Mouse (Mus musculus) megakaryocyte-erythroid progenitor cell, adult 5-6 weeks (primary cell): ENCODE data around the gene Vps26c. TPM values are rescaled to one million over a fixed set of nuclear protein-coding genes. Genes with fewer than 3 reads are reported as not detected.

Experiments
- ATAC-seq: replicated peaks from 2 replicates; pipeline ENCODE4 v1.8.0; 2016; ENCODE audit warnings: mild to moderate bottlenecking, inconsistent platforms; ENCODE audit not compliant: severe bottlenecking, poor library complexity, low FRiP score, low TSS enrichment
- total RNA-seq, 2 experiments: library from RNA; stranded (forward) in 1 of 2; stranded (reverse) in 1 of 2; fragments of 200-1000, 215-1000 nt in 1 of 2; fragments of >200 nt in 1 of 2; fragmentation: Nextera tagmentation in 1 of 2; gene quantifications; 2 replicates each; pipeline ENCODE4 v1.2.3; 2014 to 2017

The Vps26c gene
- total RNA-seq, 2 experiments from 2014 or later = 23.1 to 35.5 TPM

DNA sequence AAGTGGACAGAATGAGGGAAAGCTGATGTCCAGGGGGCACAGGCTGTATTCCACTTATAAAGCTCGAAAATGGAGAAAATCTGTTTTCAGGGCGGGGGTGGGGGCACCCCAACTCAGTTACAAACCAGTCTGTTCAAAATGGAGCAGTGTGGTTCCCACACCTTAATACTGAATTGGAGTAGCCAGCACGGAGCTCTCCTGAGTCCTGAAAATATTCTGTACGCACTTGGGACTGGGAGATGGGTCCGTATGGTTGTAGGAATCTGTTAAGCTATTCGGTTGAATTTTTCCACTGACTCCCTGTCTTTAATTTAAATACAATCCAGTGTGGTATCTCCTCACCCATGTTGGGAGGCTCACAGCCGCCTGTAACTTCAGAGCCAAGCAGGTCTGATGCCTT is 28.7 kb upstream of the Vps26c start:
- no peak for ATAC-seq

DNA sequence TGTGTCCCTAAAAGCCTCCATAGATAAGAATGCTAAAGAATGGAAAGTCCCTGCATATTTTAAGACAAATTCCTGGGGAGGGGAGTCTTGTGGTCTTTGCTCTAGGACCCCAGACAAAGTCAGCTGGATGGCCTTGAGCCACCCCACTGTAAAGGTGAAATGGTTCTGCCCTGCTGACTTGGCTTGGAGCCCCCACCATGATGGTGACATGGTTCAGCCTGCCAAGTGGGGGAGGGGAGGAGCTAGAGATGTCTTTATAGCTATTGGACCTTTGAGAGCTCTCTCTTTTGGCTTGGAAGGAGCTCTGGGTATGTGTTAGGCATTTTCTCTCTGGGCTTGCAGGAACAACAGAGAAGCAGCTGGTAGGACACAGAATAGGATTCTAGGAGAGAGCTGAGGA is 25.3 kb upstream of the Vps26c start:
- ATAC-seq = peak; percentile 49

DNA sequence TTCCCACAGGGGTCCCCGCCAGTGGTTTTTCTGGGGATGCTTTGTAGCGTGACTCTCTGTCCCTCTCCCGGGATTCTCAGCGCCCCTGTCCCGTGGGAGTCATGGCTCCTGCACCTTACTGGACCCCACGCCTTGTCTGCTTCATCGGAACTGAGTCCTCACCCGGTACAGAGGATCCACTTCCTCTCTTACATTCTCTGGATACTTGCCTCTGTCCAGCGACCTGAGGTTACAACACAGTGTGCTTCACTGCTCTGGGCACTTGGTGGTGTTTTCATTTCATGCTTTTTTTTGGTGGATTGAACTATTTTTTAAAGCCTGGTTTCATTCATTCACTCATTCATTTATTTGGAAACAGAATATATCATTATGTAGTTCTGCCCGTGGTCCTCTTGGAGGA is 23.2 kb upstream of the Vps26c start:
- no peak for ATAC-seq

DNA sequence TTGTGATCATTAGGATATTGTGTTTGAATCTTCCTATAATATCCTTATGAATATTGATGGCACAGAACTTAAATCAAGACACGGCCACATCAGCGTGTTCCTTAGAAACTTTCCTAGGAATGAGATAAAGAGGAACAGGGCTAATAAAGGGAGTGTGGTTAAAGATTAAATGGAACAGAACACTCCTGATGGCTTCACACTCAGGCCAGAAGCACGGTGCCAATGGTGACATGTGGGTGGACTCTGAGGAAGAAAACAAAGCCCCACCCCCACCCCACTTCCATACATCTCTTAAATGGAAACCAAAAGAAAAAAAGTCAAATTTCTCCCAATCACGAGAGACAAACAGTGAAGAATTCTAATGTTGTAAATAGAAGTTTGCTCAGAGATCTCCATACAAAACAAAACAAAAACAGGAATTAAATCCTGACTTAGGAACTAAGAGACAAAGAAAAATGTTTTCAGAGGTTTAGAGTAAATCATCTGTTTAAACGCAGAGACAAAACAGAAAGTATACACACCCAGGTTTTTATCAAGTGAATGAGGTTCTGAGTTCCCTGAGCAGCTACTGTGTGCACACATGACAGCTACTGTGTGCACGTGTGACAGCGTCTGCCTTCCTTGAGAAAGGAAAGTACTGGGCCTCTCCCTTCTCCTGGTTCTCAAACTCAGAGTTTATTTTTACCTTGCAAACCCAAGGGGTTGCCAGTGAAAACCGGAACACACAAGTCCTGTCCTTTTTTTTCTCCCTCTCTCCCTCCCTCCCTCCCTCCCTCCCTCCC is 19.3 kb upstream of the Vps26c start:
- ATAC-seq = no peak

DNA sequence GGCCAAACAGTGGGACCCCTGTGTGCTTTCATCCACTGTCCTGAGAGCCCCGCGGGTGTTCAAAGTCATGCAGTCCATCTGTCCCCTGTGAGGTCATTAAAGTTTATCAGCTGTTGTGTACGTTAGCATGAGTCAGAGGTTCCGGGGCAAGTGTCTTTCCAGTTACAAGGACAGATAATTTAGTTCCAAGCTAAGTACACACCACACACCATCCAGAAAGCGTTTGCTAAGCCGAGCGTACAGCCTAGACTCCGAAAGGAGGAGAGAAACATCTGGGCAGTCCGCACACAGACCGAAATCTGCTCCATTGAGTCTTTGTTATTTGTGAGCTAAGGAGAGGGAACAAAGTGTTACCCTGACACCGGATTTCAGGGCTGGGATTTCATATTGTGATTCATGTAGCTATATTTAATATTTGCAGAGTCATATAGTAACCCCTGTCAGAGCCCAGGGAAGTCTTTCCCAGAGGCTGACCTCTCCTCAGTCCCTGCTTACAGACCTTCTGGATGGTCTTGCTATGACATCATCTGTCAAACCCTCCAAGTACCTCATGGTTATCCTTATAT is 18.0 kb upstream of the Vps26c start:
- ATAC-seq = no peak

DNA sequence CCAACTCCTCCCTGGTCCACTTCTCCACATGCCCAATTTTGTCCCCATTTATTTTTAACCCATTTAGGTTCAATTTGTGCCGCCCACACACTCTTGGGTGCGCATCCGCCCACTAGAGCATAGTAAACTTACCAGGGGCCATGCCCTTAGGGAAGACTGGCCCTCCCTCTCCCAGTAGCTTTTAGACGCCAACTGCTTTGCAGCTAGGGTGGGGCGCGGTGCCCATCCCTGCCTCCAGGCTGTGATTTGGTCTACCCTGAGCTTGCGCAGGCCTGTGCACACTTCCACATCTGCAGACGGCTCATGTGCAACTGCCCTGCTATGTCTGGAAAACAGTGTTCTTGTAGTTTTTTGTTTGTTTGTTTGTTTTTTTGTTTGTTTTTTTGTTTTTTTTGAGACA is 16.3 kb upstream of the Vps26c start:
- ATAC-seq = no peak

DNA sequence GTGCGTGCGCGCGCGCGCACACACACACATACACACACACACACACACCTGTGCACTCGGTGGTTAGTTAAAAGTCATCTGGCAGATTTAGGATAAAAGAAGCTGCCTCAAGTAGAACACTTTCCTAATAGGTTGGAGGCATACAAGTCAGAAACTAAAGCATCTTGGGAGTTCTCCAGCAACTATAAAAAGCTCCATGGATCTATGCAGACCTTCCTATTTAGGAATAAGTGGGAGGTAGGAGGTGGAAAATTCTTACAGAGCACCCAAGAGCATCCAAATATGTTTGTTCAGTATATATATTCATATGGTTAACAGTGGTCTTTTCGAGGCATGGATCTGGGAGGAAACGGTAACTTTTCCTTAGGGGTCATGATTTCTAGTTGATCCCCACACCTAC is 13.5 kb upstream of the Vps26c start:
- no peak for ATAC-seq

DNA sequence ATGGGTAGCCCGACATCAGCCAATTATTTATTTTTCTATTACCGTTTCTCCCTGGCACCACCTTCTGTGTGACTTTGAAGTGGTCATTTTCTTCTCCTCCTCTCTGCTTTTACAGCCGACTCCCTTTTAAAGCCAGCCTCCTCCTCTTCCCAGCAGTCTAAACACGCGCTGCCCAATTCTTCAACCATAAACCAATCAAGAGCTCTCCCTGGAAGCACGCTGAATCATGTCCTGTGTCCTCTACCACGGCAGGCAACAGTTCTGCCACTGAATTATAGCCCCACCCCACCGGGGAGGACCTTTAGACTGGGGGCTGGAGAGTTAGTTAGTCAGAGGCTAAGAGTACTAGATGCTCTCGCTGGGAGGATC is 10.5 kb upstream of the Vps26c start:
- peak; percentile 82 for ATAC-seq

DNA sequence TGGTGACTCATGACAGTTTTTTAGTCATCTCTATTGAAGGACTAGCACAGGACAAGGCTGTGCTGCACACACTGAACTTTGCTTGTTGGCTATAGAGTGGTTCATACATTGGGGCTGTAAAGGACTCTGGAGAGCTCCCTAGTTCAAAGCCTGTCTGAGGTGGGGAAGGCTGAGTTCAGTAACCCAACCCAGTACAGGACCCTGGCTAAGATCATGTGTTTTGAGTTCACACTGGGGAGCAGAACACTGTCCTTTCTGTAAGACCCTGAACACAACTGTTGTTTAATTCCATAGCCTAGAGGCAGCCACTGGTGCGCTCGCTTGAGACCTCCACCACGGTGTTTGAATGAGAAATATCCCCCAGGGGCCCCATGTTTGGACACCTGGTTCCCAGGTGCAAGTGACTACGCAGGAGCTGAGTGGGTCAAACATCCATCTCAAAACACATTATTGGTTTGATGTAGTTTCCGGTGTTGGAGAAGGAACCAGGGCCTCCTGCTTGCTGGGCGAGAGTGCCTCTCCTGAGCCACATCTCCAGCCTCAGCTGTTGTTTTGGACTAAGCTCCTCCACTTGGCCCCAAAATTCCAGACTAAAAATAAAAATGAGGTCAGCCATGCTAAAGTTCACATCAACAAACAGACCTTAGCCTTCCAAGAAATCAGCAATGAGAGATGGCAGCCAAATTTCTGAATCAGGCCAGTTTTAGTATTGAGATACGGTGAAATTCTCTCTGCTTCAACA is 10.0 kb upstream of the Vps26c start:
- ATAC-seq = no peak

DNA sequence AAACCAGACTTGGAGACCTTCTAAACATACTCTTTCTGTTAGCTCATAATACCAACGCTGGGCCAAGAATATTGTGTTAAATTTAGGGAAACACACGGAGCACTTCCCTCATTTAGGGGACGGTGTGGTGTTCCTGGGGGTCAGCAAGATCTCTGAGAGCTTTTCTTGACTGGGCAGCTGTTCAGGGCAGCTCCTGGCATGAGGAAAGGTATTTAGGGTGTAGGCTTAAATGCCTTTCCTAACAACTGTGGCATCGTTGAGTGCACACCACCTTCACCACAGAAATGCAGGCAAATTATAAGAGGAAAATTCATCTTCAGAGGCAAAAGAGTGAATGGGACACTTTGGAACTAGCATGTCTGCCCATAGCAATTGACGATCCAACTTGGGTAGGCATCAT is 9.1 kb upstream of the Vps26c start:
- no peak for ATAC-seq

DNA sequence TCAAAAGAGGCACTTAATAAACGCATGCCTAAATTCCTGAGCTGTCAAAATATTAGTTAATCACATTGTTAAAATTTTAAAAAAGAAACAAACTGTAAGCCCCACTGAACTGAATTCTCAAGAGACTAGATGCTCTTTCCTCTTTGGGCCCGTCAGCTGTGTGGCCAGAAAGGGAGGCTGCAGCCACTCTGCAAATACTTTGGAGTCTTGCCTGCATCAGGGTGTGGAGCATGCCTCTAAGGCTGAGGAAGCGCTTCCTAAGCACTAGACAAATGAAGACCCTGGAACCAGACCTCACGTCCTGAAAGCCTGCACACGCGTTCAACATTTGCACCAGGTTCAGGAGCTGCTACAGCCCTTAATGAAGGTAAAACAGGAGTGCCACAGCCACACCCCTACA is 7.0 kb upstream of the Vps26c start:
- no peak for ATAC-seq

DNA sequence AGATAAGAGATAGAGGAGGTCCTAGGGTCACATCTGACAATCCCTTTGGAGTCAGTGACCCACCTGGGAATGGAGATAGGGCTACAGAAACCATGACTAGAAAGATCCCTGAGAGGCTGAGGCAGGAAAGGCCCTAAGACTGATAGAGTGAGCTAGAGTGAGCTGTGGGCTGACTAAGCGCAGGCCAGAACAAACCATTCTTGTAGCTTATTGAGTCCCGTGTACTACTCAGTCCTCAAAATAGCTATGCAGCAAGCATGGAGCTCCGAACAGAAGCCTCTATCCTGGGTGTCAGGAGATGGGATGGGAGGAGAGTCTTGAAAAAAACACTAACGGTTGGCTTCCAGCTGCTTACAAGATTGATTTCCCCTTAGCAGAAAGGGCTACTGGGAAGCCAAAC is 4.6 kb upstream of the Vps26c start:
- ATAC-seq = no peak

DNA sequence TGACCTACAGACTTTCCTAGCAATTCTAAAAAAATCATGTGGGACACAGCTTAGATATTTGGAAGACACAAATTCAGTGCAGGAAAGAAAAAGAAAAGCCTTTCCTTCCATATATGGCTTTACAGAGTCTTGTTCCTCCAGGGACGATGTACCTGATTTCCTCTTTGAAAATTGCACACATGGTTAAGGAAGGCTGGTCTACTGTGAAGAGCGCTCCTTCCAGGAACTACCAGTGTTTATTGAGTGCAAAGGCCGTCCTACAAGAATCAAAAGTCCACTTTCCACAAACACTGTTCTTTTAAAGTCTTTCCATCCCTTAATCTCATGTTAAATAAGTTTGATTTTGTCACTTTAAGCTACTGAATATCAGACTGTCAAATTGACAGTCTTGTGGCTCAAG is 916 bp upstream of the Vps26c start:
- no peak for ATAC-seq

DNA sequence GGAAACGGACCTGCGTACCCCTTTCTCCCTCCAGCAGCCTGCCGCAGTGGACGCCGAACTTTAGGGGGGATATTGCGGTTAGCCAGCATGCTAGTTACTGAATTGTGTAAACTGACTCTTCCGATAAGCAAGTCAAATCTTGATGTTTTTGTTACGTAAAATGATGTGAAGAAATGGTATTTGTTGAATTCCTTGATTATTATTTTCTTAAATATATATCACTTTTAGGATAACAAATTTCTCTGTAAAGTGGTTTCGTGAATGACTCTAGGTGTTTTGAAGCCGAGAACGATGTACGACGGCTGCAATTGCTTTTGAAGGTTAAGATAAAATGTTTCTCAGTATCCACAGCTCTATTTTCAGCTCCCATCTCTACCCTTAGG is 513 bp upstream of the Vps26c start:
- no peak for ATAC-seq

DNA sequence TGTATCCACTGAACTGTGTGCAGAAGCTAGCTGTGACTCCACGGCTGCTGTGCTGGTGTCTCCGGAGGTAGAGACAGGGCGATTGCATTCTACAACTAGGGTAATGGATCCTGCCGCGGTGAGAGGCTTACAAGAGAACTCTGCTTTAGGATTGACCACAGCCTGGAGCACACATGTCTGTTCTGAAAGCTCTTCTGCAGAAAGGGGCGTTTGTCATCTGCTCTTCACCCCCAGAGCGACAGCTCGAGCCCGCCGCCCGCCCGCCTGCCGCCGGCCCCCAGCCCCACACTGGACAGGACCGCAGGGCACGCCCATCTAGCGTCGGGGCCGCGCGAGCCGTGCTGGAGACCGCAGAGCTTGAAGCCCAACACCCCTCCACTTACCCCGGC is 681 bp downstream of the Vps26c start:
- peak; percentile 19; the same call in 1 of the 2 replicates for ATAC-seq

DNA sequence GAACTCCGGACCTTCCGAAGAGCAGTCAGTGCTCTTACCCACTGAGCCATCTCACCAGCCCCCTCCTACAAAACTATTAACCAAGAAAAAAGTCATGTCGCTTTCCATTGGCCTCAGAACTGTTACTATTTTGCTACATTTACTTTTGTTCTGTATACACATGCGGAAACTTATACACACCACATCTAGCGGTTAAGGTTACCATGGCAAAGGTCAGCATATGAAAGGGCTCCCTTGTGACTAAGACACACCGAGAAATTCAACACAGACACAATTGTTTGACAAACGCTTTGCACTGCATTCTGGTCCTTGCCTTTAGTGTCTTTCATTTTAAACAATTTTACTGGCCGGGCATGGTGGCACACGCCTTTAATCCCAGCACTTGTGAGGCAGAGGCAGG is 1.9 kb downstream of the Vps26c start:
- no peak for ATAC-seq

DNA sequence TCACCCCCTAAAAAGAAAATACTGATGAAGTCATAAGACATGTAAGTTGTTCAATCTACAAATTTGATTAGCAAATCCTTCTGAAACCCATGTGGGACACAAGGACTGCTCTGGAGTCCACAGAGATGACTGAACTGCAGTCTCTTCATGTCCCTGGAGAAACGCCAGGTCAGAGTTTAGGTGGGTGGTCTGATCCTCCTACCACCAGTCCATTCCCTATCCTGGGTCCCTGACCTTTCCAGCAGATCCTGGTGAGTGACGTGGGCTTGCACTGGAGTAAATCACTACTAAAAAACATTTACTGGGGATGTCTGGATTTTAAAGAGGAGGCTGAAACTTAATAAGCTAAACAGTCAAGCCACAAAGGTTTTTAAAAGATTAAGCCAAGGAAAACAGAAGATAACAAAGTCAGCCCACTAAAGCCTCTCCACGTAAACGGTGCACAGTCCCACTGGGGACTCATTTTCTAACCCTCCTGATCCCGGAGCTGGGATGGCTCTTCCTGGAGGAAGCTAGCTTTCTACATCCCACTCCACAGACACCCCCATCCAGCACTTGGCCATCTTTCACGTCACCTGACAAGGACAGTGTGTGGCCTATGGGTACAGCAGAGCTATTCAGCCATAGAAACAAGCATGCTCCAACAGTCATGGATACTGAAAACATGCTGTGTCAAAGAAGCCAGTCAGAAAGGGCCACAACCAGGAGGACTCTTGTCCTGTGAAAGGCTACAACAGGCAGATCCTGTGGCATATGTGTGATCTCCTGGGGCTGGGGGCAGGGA is 2.8 kb downstream of the Vps26c start:
- ATAC-seq = no peak

DNA sequence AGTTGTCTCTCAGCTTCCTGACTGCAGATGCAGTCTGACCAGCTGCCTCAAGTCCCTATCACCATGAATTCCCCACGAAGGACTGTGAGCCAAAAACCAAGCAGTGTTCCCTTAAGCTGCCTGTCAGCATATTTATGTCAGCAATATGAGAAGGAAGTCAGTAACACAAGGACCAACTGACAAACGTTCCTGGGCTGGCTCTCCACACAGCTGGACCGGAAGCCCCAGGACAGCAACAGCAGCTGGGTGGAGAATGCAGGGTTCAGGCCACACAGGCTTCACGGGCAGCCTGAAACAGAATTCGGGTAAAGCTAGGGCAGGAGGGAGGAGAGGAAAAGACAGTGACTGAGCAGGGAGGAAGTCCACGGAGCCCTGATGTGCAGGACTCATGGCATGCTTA is 7.6 kb downstream of the Vps26c start:
- ATAC-seq = peak; percentile 17

DNA sequence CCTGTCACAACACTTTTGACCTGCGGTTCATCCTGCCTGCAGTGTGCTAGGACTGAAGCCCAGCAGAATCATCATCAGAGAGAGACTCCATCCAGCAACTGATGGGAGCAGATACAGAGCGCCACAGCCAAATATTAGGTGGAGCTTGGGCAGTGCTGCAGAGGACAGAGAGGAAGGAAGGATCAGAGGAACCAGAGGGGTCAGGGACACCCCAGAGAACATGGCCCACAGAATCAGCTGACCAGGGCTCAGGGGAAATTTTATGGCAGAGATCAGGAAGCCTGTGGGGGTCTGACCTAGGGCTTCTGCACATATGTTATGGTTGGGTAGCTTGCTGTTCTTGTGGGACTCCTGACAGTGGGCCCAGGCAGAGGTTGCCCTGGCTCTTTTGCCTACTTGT is 9.0 kb downstream of the Vps26c start:
- ATAC-seq = no peak

DNA sequence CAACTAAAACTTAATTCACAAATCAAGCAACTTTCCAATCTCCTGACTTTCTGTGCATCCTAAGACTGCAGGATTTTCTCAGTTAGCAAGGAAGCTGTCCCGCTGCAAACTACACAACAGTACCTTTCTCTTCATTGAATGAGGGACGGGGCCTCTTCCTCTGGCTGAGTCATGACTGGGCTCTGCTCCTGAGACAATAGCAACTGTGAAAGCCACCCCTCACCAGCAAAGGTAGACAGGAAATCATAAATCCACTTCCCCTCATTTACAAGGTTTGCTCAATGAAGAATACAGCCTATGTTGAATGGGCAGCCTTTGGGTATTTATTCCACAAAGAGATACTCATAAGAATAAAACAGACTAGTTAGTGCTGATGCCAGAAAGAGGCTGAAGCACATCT is 16.6 kb downstream of the Vps26c start:
- no peak for ATAC-seq
